Mouse (Mus musculus) CD4-positive helper T cell, adult 2 months (primary cell): ENCODE data around the gene Sept1.
"Not testable (repeated sequence)": the region's sequence is repeated elsewhere in the genome, so short reads cannot be mapped to it uniquely, and the experiment has no call there.

ENCODE experiments used
- DNase-seq: peaks from one replicate; pipeline ENCODE4 v3.0.0-alpha.2; 2012; ENCODE audit warnings: low read depth, missing footprints, low spot score

Sept1 gene

DNA sequence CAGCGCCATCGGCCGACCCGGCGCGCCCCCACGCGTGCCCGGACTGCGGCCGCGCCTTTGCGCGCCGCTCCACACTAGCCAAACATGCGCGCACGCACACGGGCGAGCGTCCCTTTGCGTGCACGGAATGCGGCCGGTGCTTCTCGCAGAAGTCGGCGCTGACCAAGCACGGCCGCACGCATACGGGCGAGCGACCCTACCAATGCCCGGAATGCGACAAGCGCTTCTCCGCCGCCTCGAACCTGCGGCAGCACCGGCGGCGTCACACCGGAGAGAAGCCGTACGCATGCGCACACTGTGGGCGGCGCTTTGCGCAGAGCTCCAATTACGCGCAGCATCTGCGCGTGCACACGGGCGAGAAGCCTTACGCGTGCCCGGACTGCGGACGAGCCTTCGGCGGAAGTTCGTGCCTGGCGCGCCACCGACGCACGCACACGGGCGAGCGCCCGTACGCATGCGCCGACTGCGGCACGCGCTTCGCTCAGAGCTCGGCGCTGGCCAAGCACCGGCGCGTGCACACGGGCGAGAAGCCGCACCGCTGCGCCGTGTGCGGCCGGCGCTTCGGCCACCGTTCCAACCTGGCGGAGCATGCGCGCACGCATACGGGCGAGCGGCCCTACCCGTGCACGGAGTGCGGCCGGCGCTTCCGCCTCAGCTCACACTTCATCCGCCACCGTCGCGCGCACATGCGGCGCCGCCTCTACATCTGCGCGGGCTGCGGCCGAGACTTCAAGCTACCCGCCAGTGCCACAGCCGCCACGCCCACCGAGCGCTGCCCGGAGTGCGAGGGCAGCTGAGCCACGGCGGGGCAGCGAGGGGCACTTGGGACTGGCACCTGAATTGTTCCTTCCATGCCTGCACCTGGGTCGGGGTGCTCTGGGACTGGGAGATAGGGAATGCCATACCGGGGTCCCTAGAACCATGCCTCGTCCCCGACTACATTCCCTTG lies 21.2 kb upstream of the Sept1 start:
- DNase-seq: peak; percentile 99

- DNase-seq: no peak
Measured at GRCm38 (mm10) chr7:127253341-127253740, 20.4 kb upstream of the Sept1 start.

GRCm38 (mm10) chr7:127252414-127252813 lies 19.5 kb upstream of the Sept1 start:
- peak; percentile 67 for DNase-seq

DNA sequence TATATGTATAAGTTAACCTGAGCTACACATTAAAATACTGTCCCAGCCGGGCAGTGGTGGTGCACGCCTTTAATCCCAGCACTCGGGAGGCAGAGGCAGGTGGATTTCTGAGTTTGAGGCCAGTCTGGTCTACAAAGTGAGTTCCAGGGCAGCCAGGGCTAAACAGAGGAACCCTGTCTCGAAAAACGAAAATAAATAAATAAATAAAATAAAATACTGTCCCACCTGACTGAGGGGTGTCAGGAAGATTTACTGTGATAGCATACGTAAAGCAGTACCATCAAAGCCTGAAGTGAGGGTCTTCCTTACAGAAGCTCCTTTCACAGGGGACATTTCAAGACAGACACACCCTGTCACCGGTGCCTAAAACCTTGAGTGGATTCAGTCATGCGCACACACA lies 17.6 kb upstream of the Sept1 start:
- DNase-seq: not testable (repeated sequence)

DNA sequence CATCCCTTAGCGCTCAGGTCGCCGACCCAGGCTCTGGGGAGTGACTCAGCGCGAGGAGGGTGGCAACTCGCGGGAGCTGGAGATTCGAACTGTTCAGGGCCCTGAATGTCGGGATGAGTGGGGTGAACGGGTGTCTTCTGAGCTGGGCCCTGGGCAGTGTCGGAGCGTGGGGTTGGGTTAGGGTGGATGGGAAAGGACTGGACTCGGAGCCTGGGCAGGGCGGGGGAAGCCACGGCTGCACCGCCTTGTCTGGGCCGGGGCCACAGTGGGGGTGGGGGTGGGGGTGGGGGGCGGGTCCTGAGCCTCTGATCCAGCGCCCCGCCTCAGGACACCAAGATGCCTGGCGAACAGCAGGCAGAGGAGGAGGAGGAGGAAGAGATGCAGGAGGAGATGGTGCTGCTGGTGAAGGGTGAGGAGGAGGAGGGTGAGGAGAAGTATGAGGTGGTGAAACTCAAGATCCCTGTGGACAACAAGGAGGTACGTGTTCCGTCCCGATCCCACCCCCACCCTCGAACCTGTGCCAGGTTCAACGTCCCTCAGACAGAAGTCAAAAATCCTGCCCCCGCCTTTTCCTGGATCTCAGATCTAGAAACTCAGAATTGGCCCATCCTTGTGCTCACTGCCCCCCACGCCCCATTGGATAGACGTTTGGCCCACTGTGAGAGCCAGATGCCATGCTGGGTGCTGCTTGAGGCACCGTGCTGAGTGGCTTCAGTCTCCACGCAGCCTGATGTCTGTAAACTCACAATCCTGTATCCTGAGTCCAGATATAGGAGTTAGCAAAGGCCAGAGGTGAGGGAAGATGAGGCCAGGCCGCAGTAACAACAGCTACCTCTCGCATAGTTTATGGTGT lies 12.0 kb upstream of the Sept1 start:
- DNase-seq: no peak

- peak; percentile 92 for DNase-seq
Measured at GRCm38 (mm10) chr7:127243870-127244657, 11.1 kb upstream of the Sept1 start, which contains the start of gene Zfp771. TSS of gene Zfp771 (plus strand) at chr7:127244274.

DNA sequence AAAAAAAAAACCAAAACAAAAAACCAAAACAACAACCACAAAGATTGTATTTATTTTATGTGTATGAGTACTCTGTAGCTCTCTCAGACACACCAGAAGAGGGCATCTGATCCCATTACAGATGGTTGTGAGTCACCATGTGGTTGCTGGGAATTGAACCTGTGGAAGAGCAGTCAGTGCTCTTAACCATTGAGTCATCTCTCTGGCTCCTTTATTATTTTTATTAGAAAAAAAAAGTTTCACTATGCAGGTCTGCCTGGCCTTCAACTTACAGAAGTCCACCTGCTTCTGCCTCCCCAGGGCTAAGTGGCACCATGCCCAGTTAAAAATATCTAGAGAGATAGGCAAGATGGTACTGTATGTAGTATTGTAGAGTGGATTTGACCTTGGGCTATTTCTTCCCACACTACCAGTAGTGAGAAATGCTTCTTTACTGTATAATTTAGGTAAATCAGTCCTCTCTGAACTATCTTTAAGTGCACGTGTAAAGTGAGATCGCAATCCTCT lies 10.5 kb upstream of the Sept1 start:
- no peak for DNase-seq

- no peak for DNase-seq
Measured at GRCm38 (mm10) chr7:127234777-127235176, 1.8 kb upstream of the Sept1 start.

- no peak for DNase-seq
Measured at GRCm38 (mm10) chr7:127233765-127234164, 835 bp upstream of the Sept1 start.

DNA sequence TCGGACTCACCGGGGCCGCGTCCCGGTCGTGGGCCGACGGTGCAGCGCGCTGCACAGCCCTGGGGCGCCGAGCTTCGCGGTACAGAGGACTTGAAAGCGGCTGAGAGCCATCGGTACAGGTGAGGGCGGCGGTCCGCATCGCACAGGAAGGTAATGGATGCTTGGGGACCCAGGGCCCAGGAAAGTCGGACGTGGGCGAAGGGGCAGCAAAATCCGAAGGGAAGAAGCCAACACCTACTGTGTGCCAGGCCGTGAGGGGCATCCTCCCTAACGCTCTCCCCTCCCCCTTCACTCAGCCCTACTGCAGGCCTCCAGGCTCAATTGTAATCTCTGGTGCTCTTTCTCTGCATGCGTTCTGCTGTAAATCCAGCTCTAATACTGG lies 429 bp upstream of the Sept1 start:
- no peak for DNase-seq

DNA sequence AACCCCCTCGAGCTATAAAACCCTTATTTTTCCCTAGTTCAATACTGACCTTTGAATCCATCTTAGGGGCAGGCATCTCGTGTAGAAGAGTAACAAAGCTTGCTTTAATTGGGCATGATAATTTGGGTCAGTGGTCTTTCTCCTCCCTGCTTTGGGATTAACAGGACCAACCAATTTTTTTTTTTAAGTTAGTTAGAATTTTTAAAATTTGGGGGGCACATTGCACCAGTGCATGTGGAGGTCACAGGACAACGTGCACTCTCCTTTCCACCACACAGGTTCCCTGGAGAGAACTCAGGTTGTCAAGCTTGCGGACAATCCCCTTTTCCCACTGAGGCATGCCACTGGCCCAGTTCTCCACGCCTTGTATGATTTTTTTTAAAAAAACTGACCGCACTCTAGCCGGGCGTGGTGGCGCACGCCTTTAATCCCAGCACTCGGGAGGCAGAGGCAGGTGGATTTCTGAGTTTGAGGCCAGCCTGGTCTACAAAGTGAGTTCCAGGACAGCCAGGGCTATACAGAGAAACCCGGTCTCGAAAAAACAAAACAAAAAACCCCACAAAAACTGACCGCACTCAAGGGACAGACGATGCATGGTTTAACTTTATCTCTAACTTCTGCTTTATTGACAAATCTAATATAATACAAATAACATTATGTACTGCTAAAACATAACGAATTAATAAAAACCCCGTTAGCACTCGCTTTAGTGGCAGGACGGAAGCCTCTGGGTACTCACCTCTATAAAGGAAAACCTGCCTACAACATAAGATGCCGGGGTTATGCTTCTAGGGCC lies 906 bp downstream of the Sept1 start:
- no peak for DNase-seq

- DNase-seq: no peak
Measured at GRCm38 (mm10) chr7:127231376-127231775, 1.6 kb downstream of the Sept1 start.

DNA sequence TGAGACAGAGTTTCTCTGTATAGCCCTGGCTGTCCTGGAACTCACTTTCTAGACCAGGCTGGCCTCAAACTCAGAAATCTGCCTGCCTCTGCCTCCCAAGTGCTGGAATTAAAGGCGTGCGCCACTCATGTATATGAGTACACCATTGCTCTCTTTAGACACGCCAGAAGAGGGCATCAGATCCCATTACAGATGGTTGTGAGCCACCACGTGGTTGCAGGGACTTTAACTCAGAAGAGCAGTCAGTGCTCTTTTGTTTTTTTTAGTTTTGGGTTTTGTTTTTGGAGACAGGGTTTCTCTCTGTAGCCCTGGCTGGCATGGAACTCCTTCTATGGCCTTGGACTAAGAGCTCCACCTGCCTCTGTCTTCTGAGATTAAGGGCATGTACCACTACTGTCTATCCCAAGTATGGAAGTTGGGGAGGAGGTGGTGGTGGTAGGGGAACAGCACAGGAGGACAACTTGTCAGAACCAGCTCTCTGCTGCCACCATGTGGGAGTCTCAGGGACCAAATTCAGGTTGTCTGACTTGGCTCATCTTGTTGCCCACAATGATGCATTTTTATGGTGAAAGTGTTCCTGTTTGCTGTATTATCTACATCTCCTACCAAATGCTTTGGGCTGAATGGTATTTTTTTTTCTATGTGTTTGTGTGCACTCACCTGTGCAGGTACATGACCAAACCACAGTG lies 4.2 kb downstream of the Sept1 start:
- DNase-seq: peak; percentile 89

- no peak for DNase-seq
Measured at GRCm38 (mm10) chr7:127225147-127225995, 7.6 kb downstream of the Sept1 start.

DNA sequence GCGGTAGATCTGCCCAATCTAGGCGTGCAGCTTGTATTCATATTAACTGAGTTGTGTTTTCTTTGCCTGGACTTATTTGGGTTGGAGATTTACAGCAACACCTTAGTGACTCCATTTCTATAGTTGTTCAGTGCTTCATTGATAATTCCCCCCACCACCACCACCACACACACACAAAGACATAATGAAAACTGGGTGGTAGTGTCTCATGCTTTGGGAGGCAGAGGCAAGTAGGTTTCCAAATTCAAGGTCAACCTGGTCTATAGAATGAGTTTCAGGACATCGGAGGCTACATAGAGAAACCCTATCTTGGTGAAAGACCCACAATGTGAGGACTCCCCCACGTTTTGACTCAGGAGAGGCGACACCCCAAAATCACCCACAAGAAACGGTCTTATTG lies 8.3 kb downstream of the Sept1 start:
- DNase-seq: no peak

- no peak for DNase-seq
Measured at GRCm38 (mm10) chr7:127223515-127224478, 9.1 kb downstream of the Sept1 start.

- no peak for DNase-seq
Measured at GRCm38 (mm10) chr7:127223106-127223505, 9.8 kb downstream of the Sept1 start.

GRCm38 (mm10) chr7:127220440-127220839 lies 12.5 kb downstream of the Sept1 start:
- peak; percentile 78 for DNase-seq
